Mouse (Mus musculus): ENCODE results near the gene Cyp39a1. TPM values are rescaled to one million over a fixed set of nuclear protein-coding genes. Genes with fewer than 3 reads are reported as not detected.

Gene Cyp39a1
- polyA plus RNA-seq, 1 experiment from 2014 or later, result 31.4 TPM

Other genes starting within 250 kb of the Cyp39a1 start
- gene Mep1a, start 164.6 kb upstream of the Cyp39a1 start, polyA plus RNA-seq (2016; fragmentation: Nextera tagmentation; extraction: Ambion mirVana), result not detected in 2 replicates
- not detected in 2 replicates for gene Ankrd66, start 123.8 kb upstream of the Cyp39a1 start, polyA plus RNA-seq (2016; fragmentation: Nextera tagmentation; extraction: Ambion mirVana)
- gene Pla2g7, start 99.3 kb upstream of the Cyp39a1 start, polyA plus RNA-seq (2016; fragmentation: Nextera tagmentation; extraction: Ambion mirVana), result 4.9 and 7.3 TPM in 2 replicates
- gene Tdrd6, start 37.1 kb upstream of the Cyp39a1 start, polyA plus RNA-seq (2016; fragmentation: Nextera tagmentation; extraction: Ambion mirVana), result 0.26 TPM in 1 of 2 replicates, not detected in the other
- gene Slc25a27, start 211 bp upstream of the Cyp39a1 start, polyA plus RNA-seq (2016; fragmentation: Nextera tagmentation; extraction: Ambion mirVana), result 92.4 and 93.9 TPM in 2 replicates
- gene Rcan2, start 133.9 kb downstream of the Cyp39a1 start, polyA plus RNA-seq (2016; fragmentation: Nextera tagmentation; extraction: Ambion mirVana), result 22.4 and 29.0 TPM in 2 replicates

All from midbrain, embryonic 12.5 days (tissue).